Mouse (Mus musculus) bone marrow macrophage, adult 2 months (primary cell): ENCODE data around the gene Phf6. TPM values are rescaled to one million over a fixed set of nuclear protein-coding genes. Genes with fewer than 3 reads are reported as not detected.

Experiments used
- H3K27ac ChIP-seq: 2 replicates; pipeline ENCODE4 v1.5.1; 2012; ENCODE audit warnings: low read depth, low read length; ENCODE audit not compliant: insufficient read depth
- H3K4me1 ChIP-seq: 2 replicates; pipeline ENCODE4 v1.6.1; 2012; ENCODE audit warnings: low read length; ENCODE audit not compliant: control insufficient read depth, insufficient read depth
- H3K4me3 ChIP-seq: 2 replicates; pipeline ENCODE4 v1.5.1; 2012; ENCODE audit warnings: mild to moderate bottlenecking, low read length, moderate library complexity; ENCODE audit not compliant: insufficient read depth
- CTCF ChIP-seq: IDR thresholded peaks from 2 replicates; pipeline ENCODE4 v1.5.1; 2012; ENCODE audit warnings: low read depth, mild to moderate bottlenecking, low read length, moderate library complexity
- POLR2A ChIP-seq: IDR thresholded peaks from 2 replicates; pipeline ENCODE4 v1.6.1; 2012; ENCODE audit warnings: mild to moderate bottlenecking, low read depth, low read length, borderline replicate concordance
- polyA plus RNA-seq: library from polyadenylated mRNA; stranded (reverse); fragments of >200 nt; gene quantifications from 2 replicates; pipeline ENCODE4 v1.2.4, GENCODE M21; 2012; ENCODE audit not compliant: missing spikeins, insufficient read depth, insufficient read length

Gene Phf6
- polyA plus RNA-seq, 1 experiment, result 18.8 TPM

DNA sequence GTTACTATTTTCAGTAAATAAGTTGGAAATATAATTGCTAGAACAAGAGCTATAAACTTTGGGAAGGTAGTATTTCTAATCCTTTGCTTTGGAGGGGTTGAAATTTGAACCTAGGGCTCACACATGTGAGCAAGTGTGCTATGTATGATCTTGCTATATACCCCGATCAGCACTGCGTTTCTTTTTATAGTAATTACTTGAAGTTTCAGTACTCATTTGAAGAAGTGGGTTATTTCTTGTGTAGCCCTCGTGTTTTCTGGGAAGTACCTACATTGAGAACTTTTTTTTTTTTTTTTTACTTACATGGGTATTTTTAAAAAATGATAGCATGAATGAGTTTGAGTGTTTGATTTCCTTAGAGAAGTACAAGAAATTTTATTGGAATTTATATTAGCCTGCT lies 17.7 kb downstream of the Phf6 start:
- Histone ChIP-seq H3K4me1 (no peaks in the 10 kb centered on the region), H3K27ac (no peak overlapping the region), H3K4me3 (no peak overlapping the region)
- TF ChIP-seq POLR2A (no peak), CTCF (no peak)

DNA sequence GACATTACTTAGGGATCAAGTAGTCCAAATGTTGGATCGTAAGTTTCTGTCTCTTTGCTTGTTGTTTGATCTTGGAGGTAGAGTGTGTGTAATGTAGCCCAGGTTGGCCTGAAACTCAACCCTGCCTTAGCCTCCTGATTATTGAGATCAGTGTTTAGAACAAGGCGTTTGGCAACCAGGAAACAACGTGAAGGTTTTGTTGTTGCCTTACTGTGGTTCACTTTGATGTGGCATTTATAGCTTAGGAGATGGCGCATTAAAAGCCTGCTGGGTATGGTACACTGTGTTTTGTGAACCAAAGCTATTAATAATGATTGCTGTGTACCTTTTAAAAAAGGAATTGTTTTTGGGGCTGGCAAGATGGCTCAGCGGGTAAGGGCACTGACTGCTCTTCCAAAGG lies 18.1 kb downstream of the Phf6 start:
- H3K4me3 ChIP-seq, result no peak overlapping the region
- H3K4me1 ChIP-seq, result no peaks in the 10 kb centered on the region
- TF ChIP-seq CTCF (no peak), POLR2A (no peak)
- no peak overlapping the region for H3K27ac ChIP-seq

DNA sequence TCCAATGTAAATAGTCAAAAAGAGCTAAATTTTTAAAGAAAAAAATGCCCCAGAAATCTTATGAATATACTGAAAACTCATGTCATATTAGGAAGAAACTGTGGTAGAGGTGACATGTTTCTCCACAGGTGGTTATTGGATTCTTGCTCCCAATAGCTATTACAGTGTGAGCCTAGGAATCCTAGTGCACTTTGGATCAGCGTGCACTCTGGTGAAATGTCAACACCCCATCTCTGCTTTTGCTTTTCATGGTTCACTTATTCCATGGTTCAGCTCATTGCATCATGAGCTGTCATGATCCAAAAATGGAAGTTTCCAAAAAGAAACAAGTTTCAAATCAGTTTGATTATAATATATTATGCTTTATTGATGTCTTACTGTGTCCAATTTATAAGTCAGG lies 20.1 kb downstream of the Phf6 start:
- Histone ChIP-seq H3K4me3 (no peak overlapping the region), H3K4me1 (no peaks in the 10 kb centered on the region), H3K27ac (no peak overlapping the region)
- no peak for TF ChIP-seq POLR2A
- no peak for TF ChIP-seq CTCF

DNA sequence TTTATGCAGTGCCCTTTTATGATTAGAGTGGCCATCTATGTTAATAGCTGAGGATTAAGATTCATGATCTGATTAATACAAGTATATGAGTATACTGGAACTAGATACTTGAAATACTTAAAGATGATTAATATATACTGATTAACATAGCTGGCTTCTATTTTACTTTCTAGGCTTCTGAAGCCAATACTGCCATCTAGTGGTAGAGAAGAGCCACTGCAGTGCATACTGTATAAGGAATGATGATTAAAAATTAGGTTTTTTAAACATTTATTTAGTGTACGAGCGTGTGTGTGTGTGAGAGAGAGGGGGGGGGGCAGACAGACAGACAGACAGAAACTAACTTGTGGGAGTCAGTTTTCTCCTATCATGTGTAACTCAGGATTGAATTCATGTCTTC lies 22.4 kb downstream of the Phf6 start:
- H3K4me3 ChIP-seq, result no peak overlapping the region
- no peak overlapping the region for H3K27ac ChIP-seq
- no peak for TF ChIP-seq POLR2A
- no peaks in the 10 kb centered on the region for H3K4me1 ChIP-seq

DNA sequence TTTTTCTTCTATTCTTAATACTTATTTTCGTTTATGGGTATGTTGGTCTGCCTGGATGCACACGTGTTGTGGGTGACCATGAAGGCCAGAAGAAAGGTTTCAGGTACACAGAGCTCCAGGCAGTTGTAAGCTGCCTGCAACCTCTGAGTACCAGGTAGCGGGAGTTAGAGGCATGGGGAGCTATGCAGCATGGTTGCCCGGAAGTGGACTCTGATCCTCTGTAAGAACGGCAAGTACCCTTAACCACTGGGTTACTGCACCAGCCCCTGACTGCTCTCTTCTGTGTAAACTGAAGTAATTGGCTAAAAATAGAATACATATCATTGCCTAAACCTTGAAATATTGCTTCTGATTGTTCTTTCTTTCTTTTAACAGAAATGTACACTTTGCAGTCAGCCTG lies 33.4 kb downstream of the Phf6 start:
- Histone ChIP-seq H3K4me3 (no peak overlapping the region), H3K4me1 (no peaks in the 10 kb centered on the region), H3K27ac (no peak overlapping the region)
- TF ChIP-seq POLR2A, result no peak

DNA sequence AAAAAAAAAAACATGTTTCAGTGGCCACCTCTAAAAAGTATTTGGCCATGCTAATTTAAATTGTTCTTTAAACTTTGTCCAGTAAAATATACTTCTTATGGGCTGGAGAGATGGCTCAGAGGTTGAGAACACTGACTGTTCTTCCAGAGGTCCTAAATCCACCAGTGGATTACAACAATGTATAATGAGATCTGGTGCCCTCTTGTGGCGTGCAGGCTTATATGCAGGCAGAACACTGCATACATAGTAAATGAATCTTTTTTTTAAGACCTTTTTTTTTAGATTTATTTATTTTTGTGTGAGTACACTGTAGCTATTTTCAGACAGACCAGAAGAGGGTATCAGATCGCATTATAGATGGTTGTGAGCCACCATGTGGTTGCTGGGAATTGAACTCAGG lies 37.6 kb downstream of the Phf6 start:
- H3K4me1 ChIP-seq, result no peaks in the 10 kb centered on the region
- TF ChIP-seq CTCF, result no peak
- no peak for TF ChIP-seq POLR2A
- no peak overlapping the region for H3K27ac ChIP-seq
- H3K4me3 ChIP-seq, result no peak overlapping the region

DNA sequence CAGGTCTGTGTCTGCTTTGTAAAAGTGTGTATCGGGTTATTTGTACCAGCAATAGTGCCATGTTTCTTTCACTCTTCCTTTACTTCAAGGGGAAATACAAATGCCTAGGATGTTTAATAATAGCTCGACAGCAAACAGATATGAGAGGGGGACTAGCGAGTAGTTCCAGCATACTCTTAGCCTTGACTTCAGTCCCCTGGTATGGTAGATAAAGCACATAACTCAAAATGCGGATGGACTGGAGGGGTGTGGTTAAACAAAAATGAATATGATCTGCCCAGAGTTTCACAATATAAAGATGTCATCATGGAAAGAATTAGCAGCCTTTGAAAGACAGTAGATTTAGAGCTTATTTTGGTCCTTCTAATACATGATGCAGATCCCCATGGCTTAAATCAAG lies 44.9 kb downstream of the Phf6 start:
- H3K4me1 ChIP-seq, result no peaks in the 10 kb centered on the region
- no peak overlapping the region for H3K27ac ChIP-seq
- TF ChIP-seq POLR2A (no peak), CTCF (no peak)
- no peak overlapping the region for H3K4me3 ChIP-seq

DNA sequence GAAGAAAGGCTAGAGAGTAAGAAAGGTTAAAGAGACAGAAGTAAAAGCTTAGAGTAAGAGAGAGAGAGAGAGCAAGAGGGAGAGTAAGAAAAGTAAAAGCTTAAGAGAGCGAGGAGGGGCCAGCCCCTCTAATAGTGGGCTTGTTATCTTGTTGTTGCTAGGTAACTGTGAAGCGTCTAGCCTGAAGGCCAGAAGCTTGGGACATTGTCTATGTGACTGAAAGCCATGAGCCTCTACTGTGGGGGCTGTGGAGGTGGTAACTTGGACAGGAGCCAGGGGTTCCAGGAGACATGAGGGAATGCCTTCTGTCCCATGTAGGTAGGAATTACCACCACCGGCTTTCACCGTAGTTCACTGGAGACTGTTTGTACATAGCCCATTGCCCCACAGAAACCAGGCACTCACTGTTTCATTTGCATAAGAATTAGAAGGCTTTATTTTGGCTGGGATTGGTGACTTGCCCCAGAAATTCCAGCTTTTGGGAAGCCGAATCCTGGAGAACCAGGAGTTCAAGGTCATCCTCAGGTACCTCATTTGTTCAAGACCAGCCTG lies 49.6 kb downstream of the Phf6 start:
- TF ChIP-seq POLR2A, result no peak
- TF ChIP-seq CTCF, result no peak
- H3K27ac ChIP-seq, result no peak overlapping the region

DNA sequence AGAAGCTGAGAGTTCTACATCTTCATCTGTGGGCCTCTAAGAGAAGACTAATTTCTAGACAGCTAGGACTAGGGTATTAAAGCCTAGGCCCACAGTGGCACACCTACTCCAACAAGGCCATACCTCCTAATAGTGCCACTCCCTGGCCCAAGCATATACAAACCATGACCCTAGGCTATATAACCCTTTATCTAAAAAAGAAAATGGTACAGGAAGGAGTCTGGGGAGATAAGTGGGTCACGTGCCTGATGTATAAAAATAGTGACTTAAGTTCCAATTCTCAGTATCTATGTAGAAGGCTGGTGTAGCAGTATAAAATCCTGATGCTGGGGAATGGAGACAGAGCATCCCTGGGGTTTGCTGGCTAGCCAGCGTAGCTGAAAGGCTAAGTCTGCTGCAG lies 53.1 kb downstream of the Phf6 start:
- H3K4me3 ChIP-seq, result no peak overlapping the region
- TF ChIP-seq CTCF, result no peak
- TF ChIP-seq POLR2A, result no peak
- no peaks in the 10 kb centered on the region for H3K4me1 ChIP-seq
- no peak overlapping the region for H3K27ac ChIP-seq

More for the DNA sequence above, 49.6 kb downstream of the Phf6 start:
- H3K4me1 ChIP-seq, result no peaks in the 10 kb centered on the region
- H3K4me3 ChIP-seq, result no peak overlapping the region

DNA sequence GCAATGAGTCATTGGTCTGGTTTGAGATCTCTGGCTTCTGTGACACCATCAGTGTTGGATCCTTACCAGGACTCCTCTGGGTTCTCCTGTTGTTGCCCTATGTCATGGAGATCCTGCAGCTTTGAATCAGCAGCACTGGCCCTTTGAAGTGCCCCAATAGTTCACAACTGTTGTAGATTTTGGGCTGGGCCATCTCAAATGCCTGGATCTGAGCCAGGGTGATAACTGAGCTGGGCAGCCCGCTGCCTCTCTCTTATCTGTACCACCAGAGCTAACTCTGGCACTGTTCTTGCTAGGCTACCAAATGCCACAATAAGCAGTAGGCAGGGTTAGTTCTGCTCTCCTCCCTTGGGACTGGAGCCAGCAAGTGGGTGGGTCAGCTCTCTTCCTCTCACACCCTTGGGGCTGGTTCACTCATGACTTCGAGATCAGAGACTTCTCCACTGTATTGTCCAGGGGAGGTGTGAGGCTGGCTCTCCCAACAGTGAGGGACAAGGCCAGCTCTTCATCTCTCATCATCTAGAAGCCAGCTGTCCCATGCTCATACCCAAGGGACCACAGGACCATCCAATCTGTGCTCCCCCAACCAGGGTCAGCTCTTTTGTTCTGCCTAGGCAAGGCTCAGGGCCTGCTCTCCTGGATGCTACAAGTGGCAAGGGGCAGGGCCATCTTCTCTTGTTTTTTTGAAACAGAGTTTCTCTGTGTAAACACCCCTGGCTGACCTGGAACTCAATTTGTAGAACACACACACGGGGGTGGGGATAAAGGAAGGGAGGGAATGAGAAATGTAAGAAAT lies 59.3 kb downstream of the Phf6 start:
- no peak overlapping the region for H3K27ac ChIP-seq
- H3K4me3 ChIP-seq, result no peak overlapping the region
- TF ChIP-seq CTCF (no peak), POLR2A (no peak)
- peaks cover 15% of the 10 kb centered on the region for H3K4me1 ChIP-seq
